Mouse (Mus musculus) c-Kit-positive CD71-positive TER-119-negative erythroid progenitor cells, embryonic 14.5 days (primary cell): ENCODE results near the gene Flywch2.

Experiments
- DNase-seq: peaks from one replicate; pipeline ENCODE4 v3.0.0-alpha.2; 2013; ENCODE audit warnings: low read depth

The Flywch2 gene

GRCm38 (mm10) chr17:23748631-23749391, 37.1 kb downstream of the Flywch2 start:
- DNase-seq = peak; percentile 85

- no peak for DNase-seq
Measured at GRCm38 (mm10) chr17:23748026-23748425, 37.9 kb downstream of the Flywch2 start.

DNA sequence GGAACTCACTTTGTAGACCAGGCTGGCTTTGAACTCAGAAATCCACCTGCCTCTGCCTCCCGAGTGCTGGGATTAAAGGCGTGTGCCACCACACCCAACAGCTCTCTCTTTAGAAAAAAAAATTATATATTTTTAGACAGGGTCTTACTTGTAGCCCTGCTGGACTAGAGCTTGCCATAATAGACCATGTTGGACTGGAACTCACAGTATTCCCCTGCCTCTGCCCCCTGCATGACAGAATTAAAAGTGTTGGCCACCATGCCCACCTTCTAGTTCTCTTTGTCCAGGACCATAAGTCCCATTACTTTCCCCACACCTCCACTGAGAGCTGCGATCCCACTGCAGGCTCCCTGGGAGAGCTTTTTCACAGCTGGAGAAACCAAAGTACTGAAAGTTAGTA, 38.4 kb downstream of the Flywch2 start:
- DNase-seq = no peak

- DNase-seq = no peak
Measured at GRCm38 (mm10) chr17:23746767-23747166, 39.1 kb downstream of the Flywch2 start.

- DNase-seq = no peak
Measured at GRCm38 (mm10) chr17:23746311-23746710, 39.6 kb downstream of the Flywch2 start.

GRCm38 (mm10) chr17:23745301-23746251, 40.3 kb downstream of the Flywch2 start, which contains the start of gene Kremen2:
Kremen2 (minus strand) TSS chr17:23745833.
- DNase-seq = no peak

- DNase-seq = no peak
Measured at GRCm38 (mm10) chr17:23744651-23745050, 41.2 kb downstream of the Flywch2 start.

GRCm38 (mm10) chr17:23744076-23744475, 41.8 kb downstream of the Flywch2 start:
- no peak for DNase-seq

DNA sequence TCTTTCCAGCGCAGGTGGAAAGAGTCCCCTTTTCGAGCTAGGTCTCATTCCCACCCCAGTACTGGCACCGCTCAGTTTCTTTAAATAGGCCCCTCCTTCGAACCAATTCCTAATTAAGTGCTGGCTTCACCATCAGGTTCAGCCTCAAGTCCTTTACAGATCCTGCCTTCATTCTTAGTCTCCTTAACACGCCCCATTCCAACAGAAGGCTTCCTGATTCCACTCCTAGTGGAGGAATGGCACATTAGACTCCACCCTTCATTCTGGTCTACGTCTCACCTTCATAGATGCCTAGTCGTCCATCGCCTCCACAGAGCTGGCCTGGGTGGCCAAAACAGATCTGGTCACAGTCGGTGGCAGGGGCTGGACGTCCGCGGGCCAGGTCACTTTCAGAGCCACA, 42.9 kb downstream of the Flywch2 start:
- DNase-seq = no peak

GRCm38 (mm10) chr17:23742210-23742793, 43.6 kb downstream of the Flywch2 start:
- no peak for DNase-seq

- DNase-seq = no peak
Measured at GRCm38 (mm10) chr17:23741359-23742209, 44.3 kb downstream of the Flywch2 start.

GRCm38 (mm10) chr17:23740598-23741021, 45.3 kb downstream of the Flywch2 start, which contains the start of gene Paqr4:
Paqr4 (minus strand) TSS chr17:23740867.
- no peak for DNase-seq

- DNase-seq = peak; percentile 85
Measured at GRCm38 (mm10) chr17:23740136-23740584, 45.7 kb downstream of the Flywch2 start.

DNA sequence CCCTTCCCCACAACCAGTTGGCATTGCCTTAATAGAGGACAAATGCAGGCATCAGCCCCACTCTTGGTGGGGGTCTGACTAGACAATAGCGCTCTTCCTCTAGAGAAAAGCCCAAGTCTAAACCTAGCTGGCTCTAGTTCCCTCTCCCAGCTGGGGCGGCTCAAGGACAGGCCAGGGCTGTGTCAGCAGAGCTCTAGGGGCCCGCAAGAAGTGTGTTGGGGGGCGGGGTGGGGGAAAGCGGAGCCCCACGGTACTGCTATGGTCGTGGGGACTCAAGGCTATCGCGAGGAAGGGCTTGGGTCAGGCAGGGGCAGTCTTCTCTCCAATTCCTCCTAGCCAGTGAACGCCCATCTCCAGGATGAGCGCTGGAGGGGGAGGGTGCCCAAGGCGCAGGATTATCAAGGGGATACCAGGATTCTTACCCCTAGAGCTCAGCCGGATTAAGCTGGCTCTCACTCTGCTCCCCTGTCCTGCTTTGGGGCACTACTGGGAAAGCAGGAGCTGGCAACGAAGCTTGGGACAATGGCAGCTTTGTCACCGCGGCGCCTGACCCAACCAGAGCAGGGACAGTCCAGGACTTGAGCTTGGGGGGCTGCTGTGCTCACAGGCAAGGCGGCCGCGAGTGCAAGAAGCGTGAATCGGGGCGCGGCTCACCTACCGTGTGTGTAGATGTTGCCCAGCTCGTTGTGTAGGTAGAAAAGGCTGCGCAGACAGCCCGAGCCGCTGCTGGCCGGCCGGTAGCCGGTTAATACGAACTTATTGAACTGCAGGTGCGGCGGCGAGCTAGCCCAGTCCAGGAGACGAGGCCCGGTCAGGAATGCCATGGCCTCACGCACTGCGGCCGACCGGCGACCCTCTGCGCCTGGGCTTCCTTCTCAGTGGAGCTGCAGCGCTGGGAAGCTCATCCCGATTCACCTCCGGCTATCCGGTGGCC, 46.4 kb downstream of the Flywch2 start:
- DNase-seq = no peak

DNA sequence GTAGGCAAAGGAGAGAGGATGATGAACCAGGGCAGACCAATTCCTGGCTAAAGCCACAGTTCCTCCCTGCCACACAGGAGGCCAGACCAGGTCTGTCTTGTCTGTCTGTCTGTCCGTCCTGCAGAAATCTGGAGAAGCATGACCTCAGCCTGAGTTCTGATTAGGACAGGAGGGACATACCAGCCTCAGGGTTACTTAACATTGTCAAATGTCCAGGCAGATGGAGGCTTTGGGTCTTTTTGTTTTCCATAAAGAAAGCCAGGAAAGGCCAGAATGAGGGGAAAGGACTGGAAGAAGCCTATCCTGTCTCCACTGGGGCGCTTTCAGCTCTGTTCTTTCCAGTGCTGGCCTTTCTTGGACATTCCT, 47.1 kb downstream of the Flywch2 start:
- no peak for DNase-seq

DNA sequence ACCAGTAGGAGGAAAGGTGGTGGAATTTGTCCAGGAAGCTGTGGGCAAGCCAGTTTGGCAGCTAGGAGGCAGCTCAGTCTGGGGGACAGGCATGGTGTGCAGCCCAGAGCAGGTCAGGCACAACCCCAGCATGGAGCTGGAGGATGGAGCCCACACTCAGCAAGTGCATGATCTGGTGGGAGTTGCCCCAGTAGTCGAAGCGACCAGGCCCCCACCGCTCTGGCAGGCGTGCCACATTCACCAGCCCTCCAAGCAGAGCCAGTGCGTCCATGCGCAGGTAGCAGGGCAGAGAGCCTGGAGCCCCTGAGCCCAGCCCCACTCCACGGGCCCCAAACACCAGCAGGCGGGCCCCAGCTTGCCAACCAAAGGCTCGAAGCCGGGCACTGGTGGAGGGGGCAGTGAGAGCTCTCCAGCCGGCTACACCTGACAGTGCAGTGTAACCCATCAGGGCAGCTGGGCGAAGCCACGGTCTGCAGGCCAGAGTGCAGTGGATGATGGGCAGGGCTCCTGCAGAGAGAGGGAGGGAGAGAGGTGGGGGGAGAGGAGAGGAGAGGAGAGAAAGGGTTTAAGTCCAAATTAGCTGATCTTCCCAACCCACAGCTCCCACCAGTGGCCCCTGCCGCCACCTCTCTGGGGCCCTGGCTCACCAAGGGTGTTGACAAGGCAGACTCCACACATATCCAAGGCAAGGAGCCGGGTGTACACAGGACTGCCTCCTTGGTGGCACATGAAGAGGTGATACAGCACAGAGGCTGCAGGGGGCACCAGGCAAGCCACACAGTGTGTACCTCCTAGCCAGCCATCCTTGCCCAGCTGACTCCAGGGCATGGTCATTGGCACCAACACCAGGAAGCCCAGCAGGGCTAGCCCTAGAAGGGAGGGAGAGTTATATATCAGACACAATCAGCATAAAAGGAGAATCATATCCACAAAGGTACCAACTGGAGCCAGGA, 48.1 kb downstream of the Flywch2 start:
- no peak for DNase-seq

- no peak for DNase-seq
Measured at GRCm38 (mm10) chr17:23734341-23734740, 51.5 kb downstream of the Flywch2 start.

DNA sequence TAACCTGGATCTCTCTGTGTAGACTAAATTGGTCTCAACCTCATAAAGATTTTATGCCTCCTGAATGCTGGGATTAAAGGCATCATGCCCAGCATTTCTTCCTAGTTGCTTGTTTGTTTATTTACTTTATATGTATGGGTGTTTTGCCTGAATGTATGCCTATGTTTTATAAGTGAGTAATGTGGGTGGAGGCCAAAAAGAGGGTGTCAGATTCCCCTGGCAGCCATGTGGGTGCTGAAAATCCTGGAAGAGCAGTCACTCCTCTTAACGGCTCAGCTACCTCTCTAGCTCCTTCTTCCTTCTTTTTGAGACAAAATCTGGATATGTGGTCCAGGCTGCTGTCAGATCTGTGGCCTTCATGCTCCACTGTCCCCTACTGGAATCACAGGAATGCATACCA, 55.4 kb downstream of the Flywch2 start:
- no peak for DNase-seq
